Mouse (Mus musculus) WW6 (cell line): ENCODE data around the gene Klhl4.

Experiments
- DNase-seq: peaks from one replicate; pipeline ENCODE4 v3.0.0-alpha.2; 2013; ENCODE audit warnings: low read depth, low spot score

Klhl4 gene

DNA sequence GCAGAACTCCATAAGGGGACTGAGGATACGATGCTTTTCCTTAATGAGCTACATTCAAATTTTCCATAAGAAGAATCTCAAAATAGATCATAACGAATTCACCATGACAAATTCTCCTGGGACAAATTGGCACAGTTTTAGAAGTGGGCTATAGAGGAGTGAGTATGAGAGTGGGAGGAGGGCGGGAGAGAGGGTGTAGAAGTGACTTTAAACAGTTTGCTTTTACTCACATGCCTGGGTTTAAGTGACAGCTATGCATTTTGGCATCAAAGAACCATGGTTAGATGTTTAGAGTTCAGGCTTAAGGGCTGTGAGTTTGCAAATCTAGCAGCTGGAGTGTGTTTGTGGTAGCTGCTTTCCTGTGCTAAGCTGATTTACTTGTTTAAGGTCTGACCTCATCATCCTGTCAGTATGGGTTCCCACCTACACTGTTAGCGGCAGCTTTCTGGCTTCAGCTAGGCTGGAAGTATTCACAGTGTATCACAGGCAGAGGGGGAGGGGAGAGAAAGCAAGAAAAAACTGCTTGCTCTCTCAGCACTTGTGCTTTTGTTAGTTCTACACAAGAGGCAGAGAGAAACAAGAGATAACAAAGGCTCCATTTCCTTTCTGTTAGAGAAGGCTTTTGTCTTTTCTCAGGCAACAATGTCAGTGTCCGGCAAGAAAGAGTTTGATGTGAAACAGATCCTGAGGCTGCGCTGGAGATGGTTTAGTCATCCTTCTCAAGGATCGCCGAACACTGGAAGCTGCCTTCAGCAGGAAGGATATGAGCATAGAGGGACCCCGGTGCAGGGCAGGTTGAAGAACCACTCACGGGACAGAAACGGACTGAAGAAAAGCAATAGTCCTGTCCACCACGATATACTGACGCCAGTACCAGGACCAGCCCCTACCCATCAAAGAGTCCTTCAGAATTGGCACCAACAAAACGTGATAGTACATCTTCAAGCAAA lies at the start of gene Klhl4:
Gene Klhl4 (plus strand): TSS at position 552 of the 950 bp plus-strand sequence.
- DNase-seq = no peak

DNA sequence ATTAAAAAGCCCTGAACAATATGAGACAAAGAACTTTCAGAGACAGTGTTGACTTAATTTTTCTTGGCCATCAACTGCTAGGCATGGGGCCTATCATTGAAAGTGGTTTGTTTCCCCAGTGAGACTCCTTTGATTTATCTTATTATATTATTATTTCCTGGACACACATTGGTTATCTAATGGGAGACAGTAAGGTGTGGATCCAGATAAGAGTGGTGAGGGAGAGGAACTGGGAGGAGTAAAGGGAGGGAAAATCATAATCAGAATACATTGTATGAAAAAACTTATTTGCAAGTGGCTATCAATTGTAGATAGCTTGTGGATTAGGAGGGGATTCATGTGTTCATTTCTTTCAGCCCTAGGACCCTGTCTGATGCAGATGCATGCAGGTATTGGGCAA lies 10.0 kb downstream of the Klhl4 start:
- DNase-seq = no peak

DNA sequence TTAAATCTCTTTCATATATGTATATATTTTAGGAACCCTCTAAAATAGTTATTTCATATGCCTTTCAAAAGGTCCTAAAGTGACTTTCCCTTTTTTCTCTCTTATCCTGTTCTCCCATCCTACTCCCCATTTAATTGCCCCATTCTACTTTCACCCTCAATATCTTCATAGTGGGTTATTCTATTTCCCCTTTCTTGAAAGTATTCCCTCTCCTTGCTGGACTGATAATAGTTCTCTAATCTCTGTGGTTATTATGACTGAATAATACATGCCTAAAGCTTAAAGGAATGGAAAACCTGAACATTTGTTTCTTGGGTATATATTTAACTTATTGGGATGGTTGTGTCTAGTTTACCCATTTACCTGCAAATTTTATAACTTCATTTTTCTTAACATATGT lies 12.6 kb downstream of the Klhl4 start:
- no peak for DNase-seq

- DNase-seq = peak; percentile 0
Observed at GRCm38 (mm10) chrX:114558141-114558540, 84.0 kb downstream of the Klhl4 start.

- no peak for DNase-seq
Observed at GRCm38 (mm10) chrX:114582311-114582710, 108.2 kb downstream of the Klhl4 start.
